Mouse (Mus musculus): ENCODE data around the gene Iqsec2. TPM values are rescaled to one million over a fixed set of nuclear protein-coding genes. Genes with fewer than 3 reads are reported as not detected.

Gene Iqsec2
- 100 to 1,000 TPM; 107 TPM for total RNA-seq (2021)
- long read RNA-seq, full-length matches to known transcripts, result 1 of 39 reads
- long read RNA-seq, partial matches to known transcripts, result 27 of 39 reads
- long read RNA-seq, other reads (novel, unspliced or antisense), result 11 of 39 reads

- peak in 1 of 2 experiments; percentile 14 for DNase-seq (ENCODE audit: low spot score in 2 of 2)
These were observed at the start of gene Iqsec2 for GRCm38 (mm10) chrX:152143941-152144741. TSS of gene Iqsec2 (plus strand) at chrX:152144268.

GRCm38 (mm10) chrX:152097572-152097971, 46.5 kb upstream of the Iqsec2 start:
- no peak for DNase-seq (ENCODE audit: low spot score in 2 of 2)

GRCm38 (mm10) chrX:152121687-152122086, 22.4 kb upstream of the Iqsec2 start:
- no peak for DNase-seq (ENCODE audit: low spot score in 2 of 2)

GRCm38 (mm10) chrX:152130777-152131176, 13.3 kb upstream of the Iqsec2 start:
- DNase-seq (ENCODE audit: low spot score in 2 of 2), result peak in 1 of 2 experiments; percentile 34

- DNase-seq (ENCODE audit: low spot score in 2 of 2), result no peak
These were observed 12.0 kb upstream of the Iqsec2 start for GRCm38 (mm10) chrX:152132029-152132428.

- DNase-seq (ENCODE audit: low spot score in 2 of 2), result no peak
These were observed 8.9 kb upstream of the Iqsec2 start for GRCm38 (mm10) chrX:152135195-152135594.

GRCm38 (mm10) chrX:152144742-152145214, 710 bp downstream of the Iqsec2 start:
- DNase-seq (ENCODE audit: low spot score in 2 of 2), result peak in 1 of 2 experiments; percentile 13

GRCm38 (mm10) chrX:152146150-152146549, 2.1 kb downstream of the Iqsec2 start:
- peak; percentile 61 to 72 for DNase-seq (ENCODE audit: low spot score in 2 of 2)

- no peak for DNase-seq (ENCODE audit: low spot score in 2 of 2)
These were observed 2.6 kb downstream of the Iqsec2 start for GRCm38 (mm10) chrX:152146691-152147090.

GRCm38 (mm10) chrX:152147451-152148116, 3.5 kb downstream of the Iqsec2 start:
- peak; percentile 66 to 80 for DNase-seq (ENCODE audit: low spot score in 2 of 2)

GRCm38 (mm10) chrX:152148706-152149105, 4.6 kb downstream of the Iqsec2 start:
- no peak for DNase-seq (ENCODE audit: low spot score in 2 of 2)

- DNase-seq (ENCODE audit: low spot score in 2 of 2), result peak; percentile 38 to 59
These were observed 7.6 kb downstream of the Iqsec2 start for GRCm38 (mm10) chrX:152151709-152152108.

- no peak for DNase-seq (ENCODE audit: low spot score in 2 of 2)
These were observed 14.2 kb downstream of the Iqsec2 start for GRCm38 (mm10) chrX:152158294-152158693.

- no peak for DNase-seq (ENCODE audit: low spot score in 2 of 2)
These were observed 17.3 kb downstream of the Iqsec2 start for GRCm38 (mm10) chrX:152161404-152161803.

GRCm38 (mm10) chrX:152164061-152164460, 20.0 kb downstream of the Iqsec2 start:
- DNase-seq (ENCODE audit: low spot score in 2 of 2), result no peak

GRCm38 (mm10) chrX:152166161-152166560, 22.1 kb downstream of the Iqsec2 start:
- no peak for DNase-seq (ENCODE audit: low spot score in 2 of 2)

GRCm38 (mm10) chrX:152168521-152168920, 24.5 kb downstream of the Iqsec2 start:
- no peak for DNase-seq (ENCODE audit: low spot score in 2 of 2)

GRCm38 (mm10) chrX:152171041-152172026, 27.3 kb downstream of the Iqsec2 start:
- peak in 1 of 2 experiments; percentile 22 for DNase-seq (ENCODE audit: low spot score in 2 of 2)

- peak in 1 of 2 experiments; percentile 18 for DNase-seq (ENCODE audit: low spot score in 2 of 2)
These were observed 28.4 kb downstream of the Iqsec2 start for GRCm38 (mm10) chrX:152172487-152172935.

- DNase-seq (ENCODE audit: low spot score in 2 of 2), result peak; percentile 19 to 45
These were observed 31.2 kb downstream of the Iqsec2 start for GRCm38 (mm10) chrX:152175284-152175683.

GRCm38 (mm10) chrX:152177897-152178296, 33.8 kb downstream of the Iqsec2 start:
- DNase-seq (ENCODE audit: low spot score in 2 of 2), result no peak
